Mouse (Mus musculus): Measurements from ENCODE around the gene Gcnt2.
"Not testable (repeated sequence)": the region's sequence is repeated elsewhere in the genome, so short reads cannot be mapped to it uniquely, and the experiment has no call there.

Gene Gcnt2

GRCm38 (mm10) chr13:40868844-40869587 lies 9.5 kb downstream of the Gcnt2 start:
- in situ Hi-C loops (cut with MboI, MseI), result no loop called here

GRCm38 (mm10) chr13:40874021-40874420 lies 14.5 kb downstream of the Gcnt2 start:
- in situ Hi-C loops (cut with MboI, MseI), result no loop called here

- in situ Hi-C loops (cut with MboI, MseI), result no loop called here
Observed at GRCm38 (mm10) chr13:40875415-40875814, 15.9 kb downstream of the Gcnt2 start.

- in situ Hi-C loops (cut with MboI, MseI), result no loop called here
Observed at GRCm38 (mm10) chr13:40877589-40877988, 18.0 kb downstream of the Gcnt2 start.

- in situ Hi-C loops (cut with MboI, MseI), result no loop called here
Observed at GRCm38 (mm10) chr13:40880557-40880956, 21.0 kb downstream of the Gcnt2 start.

GRCm38 (mm10) chr13:40882606-40883005 lies 23.1 kb downstream of the Gcnt2 start:
- in situ Hi-C loops (cut with MboI, MseI), result no loop called here

- in situ Hi-C loops (cut with MboI, MseI), result no loop called here
Observed at GRCm38 (mm10) chr13:40883903-40884302, 24.3 kb downstream of the Gcnt2 start.

- in situ Hi-C loops (cut with MboI, MseI), result no loop called here
Observed at GRCm38 (mm10) chr13:40884878-40885277, 25.3 kb downstream of the Gcnt2 start.

GRCm38 (mm10) chr13:40885935-40886642 lies 26.5 kb downstream of the Gcnt2 start:
- in situ Hi-C loops (cut with MboI, MseI), result no loop called here

GRCm38 (mm10) chr13:40886643-40887381 lies 27.3 kb downstream of the Gcnt2 start:
- in situ Hi-C loops (cut with MboI, MseI), result no loop called here

- in situ Hi-C loops (cut with MboI, MseI), result no loop called here
Observed at GRCm38 (mm10) chr13:40890595-40890994, 31.0 kb downstream of the Gcnt2 start.

- in situ Hi-C loops (cut with MboI, MseI), result not testable (repeated sequence)
Observed at GRCm38 (mm10) chr13:40891369-40891768, 31.8 kb downstream of the Gcnt2 start.

GRCm38 (mm10) chr13:40892043-40892442 lies 32.5 kb downstream of the Gcnt2 start:
- in situ Hi-C loops (cut with MboI, MseI), result no loop called here

- in situ Hi-C loops (cut with MboI, MseI), result no loop called here
Observed at GRCm38 (mm10) chr13:40892547-40892946, 33.0 kb downstream of the Gcnt2 start.

GRCm38 (mm10) chr13:40893573-40893972 lies 34.0 kb downstream of the Gcnt2 start:
- in situ Hi-C loops (cut with MboI, MseI), result no loop called here

- in situ Hi-C loops (cut with MboI, MseI), result not testable (repeated sequence)
Observed at GRCm38 (mm10) chr13:40898049-40898690, 38.6 kb downstream of the Gcnt2 start.

GRCm38 (mm10) chr13:40898698-40899097 lies 39.1 kb downstream of the Gcnt2 start:
- in situ Hi-C loops (cut with MboI, MseI), result no loop called here

GRCm38 (mm10) chr13:40899349-40899993 lies 39.9 kb downstream of the Gcnt2 start:
- in situ Hi-C loops (cut with MboI, MseI), result no loop called here

GRCm38 (mm10) chr13:40899994-40900970 lies 40.7 kb downstream of the Gcnt2 start:
- in situ Hi-C loops (cut with MboI, MseI), result no loop called here

GRCm38 (mm10) chr13:40901263-40901662 lies 41.7 kb downstream of the Gcnt2 start:
- in situ Hi-C loops (cut with MboI, MseI), result no loop called here

All from T-helper 2 cell (primary cell).